Mouse (Mus musculus) embryonic facial prominence, embryonic 10.5 days (tissue): ENCODE measurements around the gene Fam161b. TPM values are rescaled to one million over a fixed set of nuclear protein-coding genes. Genes with fewer than 3 reads are reported as not detected.

Source experiments
- DNase-seq: peaks from one replicate; pipeline ENCODE4 v3.0.0-alpha.2; 2017; ENCODE audit warnings: low spot score
- H3K27ac ChIP-seq: fragments of 300-500 bp; sonication (generic); replicated peaks from 2 replicates; pipeline ENCODE4 v1.5.1; 2016; ENCODE audit warnings: mild to moderate bottlenecking
- H3K27me3 ChIP-seq: fragments of 300-500 bp; sonication (generic); replicated peaks from 2 replicates; pipeline ENCODE4 v1.6.1; 2016; ENCODE audit warnings: low read depth, mild to moderate bottlenecking; ENCODE audit not compliant: poor library complexity, severe bottlenecking
- H3K36me3 ChIP-seq: fragments of 300-500 bp; sonication (generic); replicated peaks from 2 replicates; pipeline ENCODE4 v1.6.1; 2016; ENCODE audit warnings: mild to moderate bottlenecking, moderate library complexity
- H3K4me1 ChIP-seq: fragments of 300-500 bp; sonication (generic); 2 replicates; pipeline ENCODE4 v1.6.1; 2016
- H3K4me3 ChIP-seq: fragments of 300-500 bp; sonication (generic); 2 replicates; pipeline ENCODE4 v1.5.1; 2016; ENCODE audit warnings: mild to moderate bottlenecking, moderate library complexity
- H3K9me3 ChIP-seq: fragments of 300-500 bp; sonication (generic); 2 replicates; pipeline ENCODE4 v1.6.1; 2016; ENCODE audit warnings: mild to moderate bottlenecking
- WGBS: fragments of 180-500 bp; shearing (Covaris S2); methylation state at CpG from one replicate; pipeline ENCODE4 v1.1.7; 2016; 5-methylcytosine and 5-hydroxymethylcytosine counted together
- polyA plus RNA-seq: library from polyadenylated mRNA; unstranded; fragments of >200 nt; fragmentation: Nextera tagmentation; extraction: Ambion mirVana; gene quantifications from 2 replicates; pipeline ENCODE4 v1.2.1, GENCODE M21; 2016

Gene Fam161b
- 4.0 and 4.7 TPM in 2 replicates for polyA plus RNA-seq

DNA sequence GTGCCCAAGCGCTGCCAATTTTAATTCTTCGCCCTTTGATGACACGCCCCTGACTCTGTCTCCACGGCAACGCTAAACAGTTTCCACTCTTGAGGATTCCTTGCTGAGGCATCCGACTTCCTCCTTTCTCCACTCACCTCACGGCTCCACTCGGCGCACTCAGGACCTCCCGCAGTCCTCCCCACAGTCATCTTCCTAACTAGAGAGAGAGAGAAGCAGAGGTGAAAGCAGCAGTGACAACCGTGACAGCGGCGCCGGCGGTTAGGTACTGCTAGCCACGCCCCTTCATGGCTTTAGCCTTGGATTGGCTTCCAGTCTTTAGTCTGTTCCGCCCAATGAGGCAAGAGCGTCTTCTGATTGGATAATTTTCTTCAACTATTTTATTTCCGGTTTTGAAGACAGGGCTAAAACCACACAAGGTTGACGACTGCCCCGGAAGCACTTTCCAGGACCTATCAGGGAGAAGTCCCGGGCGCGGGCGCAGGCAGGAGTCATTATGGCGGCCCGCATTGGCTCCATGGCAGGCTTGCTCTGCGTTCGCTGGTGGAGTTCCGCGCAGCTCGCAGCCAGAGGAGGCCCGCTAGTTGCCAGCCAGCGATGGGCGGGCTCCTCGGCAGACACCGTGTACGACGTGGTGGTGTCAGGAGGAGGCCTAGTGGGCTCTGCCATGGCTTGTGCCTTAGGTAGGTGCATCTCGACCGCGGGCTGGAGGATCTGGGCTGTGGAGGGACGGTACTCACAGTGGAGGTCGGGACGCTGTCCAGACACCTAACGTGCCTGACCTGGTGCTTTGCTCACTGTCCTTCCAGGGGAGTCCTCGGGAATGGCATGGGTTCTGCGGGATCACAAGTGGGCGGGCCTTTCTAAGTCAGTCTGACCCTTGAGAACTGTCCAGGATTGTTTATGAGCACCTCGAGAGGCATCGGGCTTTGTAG lies at the start of gene Fam161b, which contains the start of gene Coq6:
TSS of gene Fam161b (minus strand) at position 279 of the 935 bp plus-strand sequence.
TSS of gene Coq6 (plus strand) at position 103 of the 935 bp plus-strand sequence.
- Histone ChIP-seq H3K36me3 (peaks cover 8% of the 10 kb centered on the region), H3K4me3 (peak within 1 kb of the TSS; percentile 99), H3K9me3 (no peaks in the 10 kb centered on the region), H3K4me1 (peaks cover 22% of the 10 kb centered on the region), H3K27ac (peak within 1 kb of the TSS; percentile 89), H3K27me3 (no peaks in the 10 kb centered on the region)
- DNase-seq: peak; percentile 94
- under 1% methylated on average over 51 of the region's 51 CpGs for WGBS

- Histone ChIP-seq H3K36me3 (no peaks in the 10 kb centered on the region), H3K9me3 (no peaks in the 10 kb centered on the region), H3K4me1 (peaks cover 19% of the 10 kb centered on the region), H3K27me3 (peaks cover 13% of the 10 kb centered on the region), H3K4me3 (peak within 1 kb of the TSS; percentile 85), H3K27ac (peak within 1 kb of the TSS; percentile 86)
- 1% methylated on average over 63 of the region's 63 CpGs for WGBS
- DNase-seq: peak; percentile 90
Observed at GRCm38 (mm10) chr12:84408819-84409507, 47.3 kb upstream of the Fam161b start, which contains the start of the genes Entpd5 and Bbof1. Gene Entpd5 (minus strand): TSS chr12:84409029. Gene Bbof1 (plus strand): TSS chr12:84409071.

- no peak for DNase-seq
- H3K4me1 ChIP-seq: peaks cover 19% of the 10 kb centered on the region
- H3K27ac ChIP-seq: peak overlapping the region; percentile 86
- peaks cover 13% of the 10 kb centered on the region for H3K27me3 ChIP-seq
- 2% methylated on average over 52 of the region's 52 CpGs for WGBS
- no peaks in the 10 kb centered on the region for H3K9me3 ChIP-seq
- H3K4me3 ChIP-seq: peak overlapping the region; percentile 85
- H3K36me3 ChIP-seq: no peaks in the 10 kb centered on the region
Observed at GRCm38 (mm10) chr12:84407874-84408818, 46.5 kb upstream of the Fam161b start.

GRCm38 (mm10) chr12:84407259-84407658 lies 45.6 kb upstream of the Fam161b start:
- peaks cover 19% of the 10 kb centered on the region for H3K4me1 ChIP-seq
- no peak overlapping the region for H3K4me3 ChIP-seq
- WGBS: 60% methylated on average over 4 of the region's 4 CpGs

GRCm38 (mm10) chr12:84404541-84404940 lies 42.9 kb upstream of the Fam161b start:
- peaks cover 4% of the 10 kb centered on the region for H3K27me3 ChIP-seq
- H3K4me1 ChIP-seq: peaks cover 19% of the 10 kb centered on the region
- no peaks in the 10 kb centered on the region for H3K9me3 ChIP-seq
- H3K27ac ChIP-seq: no peak overlapping the region
- no peak overlapping the region for H3K4me3 ChIP-seq
- no peaks in the 10 kb centered on the region for H3K36me3 ChIP-seq
- DNase-seq: no peak
- WGBS: 87% methylated on average over 6 of the region's 6 CpGs

More at GRCm38 (mm10) chr12:84407259-84407658, 45.6 kb upstream of the Fam161b start:
- Histone ChIP-seq H3K9me3 (no peaks in the 10 kb centered on the region), H3K27me3 (peaks cover 13% of the 10 kb centered on the region), H3K27ac (no peak overlapping the region), H3K36me3 (no peaks in the 10 kb centered on the region)
- DNase-seq: no peak

- no peak for DNase-seq
- Histone ChIP-seq H3K4me3 (no peak overlapping the region), H3K27ac (no peak overlapping the region), H3K9me3 (no peaks in the 10 kb centered on the region), H3K36me3 (no peaks in the 10 kb centered on the region), H3K27me3 (no peaks in the 10 kb centered on the region), H3K4me1 (peaks cover 4% of the 10 kb centered on the region)
- WGBS: 83% methylated on average over 9 of the region's 9 CpGs
Observed at GRCm38 (mm10) chr12:84402923-84403322, 41.3 kb upstream of the Fam161b start.

DNA sequence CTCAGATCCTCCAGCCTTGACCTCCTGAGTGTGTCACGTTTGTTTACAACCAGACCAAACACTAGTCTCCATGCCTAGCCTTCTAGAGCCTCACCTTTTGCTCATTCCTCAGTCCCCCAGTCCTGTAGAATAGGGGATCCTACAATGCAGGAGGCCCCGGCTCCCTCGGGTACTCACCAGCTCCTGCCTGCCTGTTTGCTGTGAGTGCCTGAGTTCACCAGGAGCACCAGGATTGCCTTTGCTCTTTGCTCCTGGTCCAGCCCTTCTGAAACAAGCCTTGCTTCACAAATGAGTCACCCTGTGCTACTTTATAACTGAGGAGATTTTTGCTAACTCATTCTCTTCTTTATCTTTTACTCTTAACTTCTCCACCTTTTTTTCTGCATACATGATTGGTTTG lies 39.0 kb upstream of the Fam161b start:
- 74% methylated on average over 3 of the region's 3 CpGs for WGBS
- H3K27ac ChIP-seq: no peak overlapping the region
- H3K4me3 ChIP-seq: no peak overlapping the region
- no peaks in the 10 kb centered on the region for H3K4me1 ChIP-seq
- H3K9me3 ChIP-seq: no peaks in the 10 kb centered on the region
- H3K36me3 ChIP-seq: no peaks in the 10 kb centered on the region
- no peak for DNase-seq
- no peaks in the 10 kb centered on the region for H3K27me3 ChIP-seq

DNA sequence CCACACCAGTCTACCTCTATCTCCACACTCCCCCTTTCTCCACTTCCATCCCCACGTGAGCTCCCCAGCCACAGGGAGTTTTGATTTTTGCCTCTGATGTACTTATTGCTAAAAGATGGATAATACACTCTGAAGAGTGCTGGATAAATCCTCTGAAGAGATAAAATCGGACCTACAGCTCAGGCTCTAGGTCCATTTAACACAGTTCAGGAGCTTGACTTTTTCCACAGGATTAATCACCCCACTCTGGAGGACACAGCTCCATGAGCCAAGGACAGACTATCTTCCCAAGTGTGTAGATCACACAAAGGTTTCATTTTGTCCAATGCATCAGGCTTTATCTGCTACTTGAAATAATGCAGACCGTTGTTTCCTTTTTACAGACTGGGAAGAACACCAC lies 38.4 kb upstream of the Fam161b start:
- Histone ChIP-seq H3K36me3 (no peaks in the 10 kb centered on the region), H3K4me3 (no peak overlapping the region), H3K27me3 (no peaks in the 10 kb centered on the region), H3K27ac (no peak overlapping the region), H3K9me3 (no peaks in the 10 kb centered on the region), H3K4me1 (no peaks in the 10 kb centered on the region)
- WGBS: 90% methylated on average over 3 of the region's 3 CpGs
- DNase-seq: no peak

DNA sequence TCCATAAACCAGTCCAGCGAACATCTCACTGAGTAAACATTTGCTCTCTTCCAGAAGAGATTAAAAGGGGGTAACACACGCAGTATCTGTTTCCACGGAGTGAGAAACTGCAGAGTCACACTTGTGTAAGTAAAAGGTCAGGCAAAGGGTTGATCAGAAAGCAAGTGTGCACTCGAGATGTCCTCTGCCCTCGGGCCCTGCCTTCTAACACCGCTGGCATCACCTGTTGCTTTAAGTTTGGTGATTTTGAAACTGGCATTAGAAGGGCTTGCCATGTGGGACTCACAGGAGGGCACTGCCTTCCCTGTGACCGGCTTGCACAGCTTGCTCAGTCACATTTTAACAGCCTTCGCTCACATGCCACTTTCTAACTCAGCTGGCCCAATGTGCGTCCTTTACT lies 38.0 kb upstream of the Fam161b start:
- WGBS: 77% methylated on average over 9 of the region's 9 CpGs
- no peaks in the 10 kb centered on the region for H3K4me1 ChIP-seq

DNA sequence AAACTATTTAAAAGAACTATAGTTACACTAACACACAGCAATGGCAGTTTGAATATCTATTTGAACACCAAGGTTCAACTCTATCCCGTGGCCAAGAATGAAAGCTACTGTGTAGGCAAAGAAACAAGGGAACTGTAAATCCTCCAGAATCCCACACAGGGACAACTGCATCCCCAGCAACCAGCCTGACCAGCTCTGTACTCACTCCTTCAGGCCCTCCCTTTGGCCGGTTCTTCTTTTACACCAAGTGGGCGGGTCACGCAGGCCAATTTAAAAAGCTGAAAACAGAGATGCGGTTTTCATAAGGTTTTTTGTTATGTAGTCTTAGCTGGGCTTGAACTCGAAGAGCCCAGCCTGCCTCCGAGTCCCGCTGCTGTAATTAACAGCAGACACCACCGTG lies 37.5 kb upstream of the Fam161b start:
- Histone ChIP-seq H3K4me1 (no peaks in the 10 kb centered on the region), H3K36me3 (no peaks in the 10 kb centered on the region), H3K4me3 (no peak overlapping the region), H3K9me3 (no peaks in the 10 kb centered on the region), H3K27ac (no peak overlapping the region), H3K27me3 (no peaks in the 10 kb centered on the region)
- DNase-seq: no peak
- WGBS: 76% methylated on average over 9 of the region's 9 CpGs

More for the DNA sequence above, 38.0 kb upstream of the Fam161b start:
- Histone ChIP-seq H3K9me3 (no peaks in the 10 kb centered on the region), H3K4me3 (no peak overlapping the region), H3K27me3 (no peaks in the 10 kb centered on the region), H3K27ac (no peak overlapping the region), H3K36me3 (no peaks in the 10 kb centered on the region)
- no peak for DNase-seq

- no peak overlapping the region for H3K4me3 ChIP-seq
- no peaks in the 10 kb centered on the region for H3K9me3 ChIP-seq
- DNase-seq: no peak
- WGBS: 89% methylated on average over 5 of the region's 5 CpGs
- H3K36me3 ChIP-seq: no peaks in the 10 kb centered on the region
- H3K4me1 ChIP-seq: no peaks in the 10 kb centered on the region
- H3K27ac ChIP-seq: no peak overlapping the region
- no peaks in the 10 kb centered on the region for H3K27me3 ChIP-seq
Observed at GRCm38 (mm10) chr12:84398629-84399028, 37.0 kb upstream of the Fam161b start.

DNA sequence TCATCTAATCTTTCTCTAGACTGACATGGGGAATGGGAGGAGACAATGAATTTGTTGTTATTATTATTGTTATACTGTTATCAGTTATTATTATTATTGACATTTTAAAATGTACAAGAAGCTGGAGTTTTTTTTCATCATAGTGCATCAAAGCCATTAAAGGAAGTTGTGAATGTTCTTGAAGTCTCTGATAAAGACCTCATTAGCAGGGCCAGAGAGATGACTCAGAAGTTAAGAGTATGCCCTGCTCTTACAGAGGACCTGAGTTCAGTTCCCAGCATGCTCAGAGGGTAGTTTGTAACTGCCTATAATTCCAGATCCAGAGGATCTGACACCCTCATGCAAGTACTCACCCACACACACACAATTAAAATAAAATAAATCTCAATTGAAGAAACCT lies 36.1 kb upstream of the Fam161b start:
- Histone ChIP-seq H3K27me3 (no peaks in the 10 kb centered on the region), H3K4me3 (no peak overlapping the region), H3K27ac (no peak overlapping the region), H3K4me1 (no peaks in the 10 kb centered on the region), H3K9me3 (no peaks in the 10 kb centered on the region), H3K36me3 (no peaks in the 10 kb centered on the region)
- DNase-seq: no peak
